Mouse (Mus musculus) olfactory bulb, adult 2 months (tissue): ENCODE measurements around the gene Sigirr. TPM values are rescaled to one million over a fixed set of nuclear protein-coding genes. Genes with fewer than 3 reads are reported as not detected.
A peak's percentile ranks its signal among the peaks of the same experiment; 100 is the strongest.

Source experiments
- H3K27ac ChIP-seq: fragments of 200-500 bp; 2 replicates; pipeline ENCODE4 v1.5.1; 2012; ENCODE audit warnings: low read depth, low read length; ENCODE audit not compliant: insufficient read depth
- H3K4me1 ChIP-seq: fragments of 200-500 bp; 2 replicates; pipeline ENCODE4 v1.6.1; 2012; ENCODE audit warnings: low read length; ENCODE audit not compliant: control insufficient read depth, insufficient read depth
- H3K4me3 ChIP-seq: fragments of 200-500 bp; 2 replicates; pipeline ENCODE4 v1.5.1; 2012; ENCODE audit warnings: mild to moderate bottlenecking, low read depth, low read length, moderate library complexity; ENCODE audit not compliant: insufficient read depth
- CTCF ChIP-seq: fragments of 200-500 bp; IDR thresholded peaks from 2 replicates; pipeline ENCODE4 v1.5.1; 2012; ENCODE audit warnings: low read depth, mild to moderate bottlenecking, low read length, moderate library complexity; ENCODE audit not compliant: insufficient read depth
- POLR2A ChIP-seq: fragments of 200-500 bp; IDR thresholded peaks from 2 replicates; pipeline ENCODE4 v1.6.1; 2012; ENCODE audit warnings: mild to moderate bottlenecking, low read depth, low read length, moderate library complexity; ENCODE audit not compliant: insufficient read depth
- WGBS: fragments of 180-500 bp; shearing (Covaris S2); methylation state at CpG from one replicate; pipeline ENCODE4 v1.1.7; 2018; 5-methylcytosine and 5-hydroxymethylcytosine counted together
- polyA plus RNA-seq: library from polyadenylated mRNA; stranded (reverse); fragments of >200 nt; gene quantifications from 2 replicates; pipeline ENCODE4 v1.2.4, GENCODE M21; 2012; ENCODE audit warnings: low replicate concordance; ENCODE audit not compliant: missing spikeins, insufficient read depth, insufficient read length

Sigirr gene
- polyA plus RNA-seq, 1 experiment: not detected

DNA sequence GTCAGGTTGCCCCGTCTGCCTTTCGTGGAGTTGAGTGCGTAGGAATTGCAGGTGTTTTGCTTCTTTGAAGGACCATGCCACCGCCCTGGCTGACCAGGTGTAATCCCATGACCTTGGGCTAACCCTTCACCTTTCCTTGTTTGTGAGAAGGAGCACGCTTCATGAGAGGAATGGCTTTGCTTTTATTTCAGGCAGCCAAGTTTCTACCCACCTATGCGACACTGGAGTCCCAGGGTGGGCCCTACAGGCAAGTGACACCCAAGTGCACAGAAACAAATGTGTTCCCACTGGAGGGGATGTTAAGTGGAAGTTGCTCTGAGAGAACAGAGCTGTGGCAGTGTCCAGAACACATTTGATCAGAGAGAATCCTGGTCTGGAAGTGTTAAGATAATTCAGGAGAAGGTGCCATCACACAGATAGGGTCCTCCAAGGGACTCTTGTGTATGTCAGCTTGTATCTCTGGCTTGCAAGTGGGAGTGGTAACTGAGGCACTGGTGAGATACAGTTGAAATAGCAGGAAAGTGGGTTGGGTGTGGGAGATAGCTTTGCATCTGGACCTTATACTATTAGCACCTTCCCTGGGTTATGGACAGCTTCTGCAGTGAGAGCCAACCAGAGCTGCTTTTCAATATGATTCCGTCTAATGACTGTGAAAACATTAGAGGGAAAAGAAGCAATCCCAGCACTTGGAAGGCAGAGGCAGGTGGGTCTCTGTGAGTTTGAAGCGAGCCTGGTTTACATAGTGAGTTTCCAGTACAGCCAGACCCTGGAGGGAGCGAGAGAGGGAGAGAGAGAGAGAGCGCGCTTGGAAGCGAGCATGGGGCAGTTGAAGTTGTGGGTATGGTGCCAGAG, 31.8 kb upstream of the Sigirr start:
- Histone ChIP-seq H3K27ac (no peak overlapping the region), H3K4me3 (peak overlapping the region; percentile 96), H3K4me1 (peaks cover 7% of the 10 kb centered on the region)
- WGBS: 56% methylated on average over 12 of the region's 12 CpGs
- no peak for TF ChIP-seq CTCF
- TF ChIP-seq POLR2A: no peak

DNA sequence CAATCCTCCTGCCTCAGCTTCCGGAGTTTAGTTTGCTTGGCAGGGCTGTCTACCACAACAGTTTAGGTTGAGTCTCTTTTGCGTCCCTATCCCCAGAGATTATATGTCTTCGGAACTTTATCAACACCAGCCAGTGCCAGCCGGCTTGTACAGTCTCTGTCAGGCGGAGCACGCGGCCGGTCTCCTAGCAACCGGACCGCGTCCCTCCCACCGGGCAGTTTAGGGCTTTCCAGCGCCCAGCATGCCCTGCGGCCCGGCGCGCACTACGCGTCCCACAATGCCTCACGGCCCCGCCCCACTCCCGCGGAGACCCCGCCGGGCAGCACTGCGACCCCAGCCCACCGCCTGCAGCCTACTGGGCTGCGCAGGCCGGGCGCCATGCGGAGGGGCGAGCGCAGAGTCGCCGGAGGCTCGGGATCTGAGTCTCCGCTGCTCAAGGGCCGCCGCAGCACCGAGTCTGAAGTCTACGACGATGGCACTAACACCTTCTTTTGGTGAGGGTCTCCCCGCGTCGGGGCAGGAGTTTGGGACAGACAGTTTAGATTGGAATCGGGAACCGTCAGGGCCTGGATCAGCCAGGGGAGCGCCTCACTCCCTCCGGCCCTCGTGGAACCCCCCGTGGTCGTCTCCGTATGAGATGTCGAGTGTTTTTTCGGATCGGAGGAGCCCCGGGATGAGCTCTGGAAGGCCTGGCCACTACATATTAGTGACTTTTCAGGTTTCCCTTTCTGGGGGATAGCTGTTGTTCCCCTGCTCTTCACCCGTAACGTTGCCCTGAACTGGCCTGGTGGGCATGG, 30.9 kb upstream of the Sigirr start:
- peaks cover 7% of the 10 kb centered on the region for H3K4me1 ChIP-seq
- no peak for TF ChIP-seq CTCF
- peak; percentile 60; the same call in 1 of the 2 replicates for TF ChIP-seq POLR2A
- WGBS: under 1% methylated on average over 59 of the region's 59 CpGs
- no peak overlapping the region; the same call in 1 of the 2 replicates for H3K27ac ChIP-seq
- H3K4me3 ChIP-seq: peak overlapping the region; percentile 96

DNA sequence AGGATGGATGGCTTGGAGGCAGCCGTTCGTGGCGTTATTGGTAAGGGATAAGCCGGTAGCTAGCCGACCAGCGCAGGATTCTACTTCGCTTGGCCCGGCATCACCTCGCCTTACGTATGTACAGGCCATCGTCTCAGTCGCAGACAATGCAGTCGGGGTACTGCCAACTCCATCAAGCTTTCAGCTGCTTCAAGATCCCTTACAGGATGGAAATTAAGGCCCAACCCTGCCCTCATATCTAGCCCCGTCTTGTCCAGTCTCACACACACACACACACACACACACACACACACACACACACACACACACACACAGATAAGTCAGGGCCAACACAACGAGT, 23.1 kb upstream of the Sigirr start:
- Histone ChIP-seq H3K27ac (peak overlapping the region; percentile 34), H3K4me3 (peak overlapping the region; percentile 64), H3K4me1 (peaks cover 7% of the 10 kb centered on the region; the same call in 1 of the 2 replicates)
- TF ChIP-seq CTCF (no peak), POLR2A (no peak; the same call in 1 of the 2 replicates)
- 1% methylated on average over 15 of the region's 15 CpGs for WGBS

DNA sequence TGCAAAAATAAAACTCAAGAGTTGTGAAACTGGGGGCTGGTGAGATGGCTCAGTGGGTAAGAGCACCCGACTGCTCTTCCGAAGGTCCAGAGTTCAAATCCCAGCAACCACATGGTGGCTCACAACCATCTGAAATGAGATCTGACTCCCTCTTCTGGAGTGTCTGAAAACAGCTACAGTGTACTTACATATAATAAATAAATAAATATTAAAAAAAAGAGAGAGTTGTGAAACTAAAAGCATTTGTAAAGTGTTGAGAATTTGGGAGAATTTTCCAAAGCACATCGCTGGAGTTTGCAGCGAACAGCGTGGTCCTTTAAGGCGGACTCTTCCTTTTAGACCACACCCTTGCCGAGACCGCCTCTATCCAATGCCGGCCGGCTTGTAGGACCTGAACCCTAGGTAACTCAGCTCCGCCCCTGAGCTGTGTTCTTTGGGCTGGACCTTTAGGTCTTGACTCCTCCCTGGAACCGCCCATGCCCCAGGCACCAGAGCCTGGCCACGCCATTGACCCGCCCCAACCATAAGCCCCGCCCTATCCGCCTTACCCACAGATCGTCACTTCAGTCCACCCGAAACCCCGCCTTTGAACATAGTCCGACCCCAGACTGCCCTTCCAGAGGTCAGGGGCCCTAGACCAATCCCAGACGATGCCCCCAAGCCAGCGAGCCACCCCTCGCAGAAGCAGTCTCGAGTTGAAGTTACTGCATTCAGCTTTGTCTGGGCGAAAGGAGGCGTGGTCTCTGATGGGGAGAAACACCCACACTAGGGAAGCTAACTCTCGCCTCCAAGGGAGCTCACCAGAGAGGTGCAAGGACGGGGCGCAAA, 22.5 kb upstream of the Sigirr start:
- TF ChIP-seq POLR2A (no peak), CTCF (no peak)
- Histone ChIP-seq H3K4me3 (peak overlapping the region; percentile 64), H3K27ac (peak overlapping the region; percentile 34), H3K4me1 (peaks cover 7% of the 10 kb centered on the region; the same call in 1 of the 2 replicates)
- WGBS: 3% methylated on average over 29 of the region's 29 CpGs

DNA sequence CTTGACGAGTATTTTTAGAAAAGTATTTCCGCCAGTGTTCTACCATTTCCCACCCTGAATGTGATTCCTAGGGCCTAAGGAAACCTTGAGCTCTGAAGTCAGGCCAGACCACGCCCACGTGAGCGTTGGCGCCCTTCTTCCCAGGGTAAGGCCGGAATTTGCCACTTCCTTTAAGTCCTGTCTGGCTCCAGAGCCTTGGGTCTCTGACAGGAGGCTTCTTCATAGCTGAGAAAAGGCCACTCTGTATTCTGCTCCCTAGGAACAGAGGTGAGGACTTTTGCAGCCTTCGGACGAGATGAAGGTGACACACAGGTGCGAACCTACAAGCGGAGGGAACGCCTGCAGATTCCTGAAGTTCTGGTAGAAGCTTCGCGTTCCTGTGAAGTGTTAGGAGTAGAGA, 21.9 kb upstream of the Sigirr start, which contains the start of gene Ptdss2:
Gene Ptdss2, plus strand, starts transcription at position 138 of the 400 bp plus-strand sequence.
- 54% methylated on average over 14 of the region's 14 CpGs for WGBS
- TF ChIP-seq CTCF (no peak), POLR2A (no peak)

DNA sequence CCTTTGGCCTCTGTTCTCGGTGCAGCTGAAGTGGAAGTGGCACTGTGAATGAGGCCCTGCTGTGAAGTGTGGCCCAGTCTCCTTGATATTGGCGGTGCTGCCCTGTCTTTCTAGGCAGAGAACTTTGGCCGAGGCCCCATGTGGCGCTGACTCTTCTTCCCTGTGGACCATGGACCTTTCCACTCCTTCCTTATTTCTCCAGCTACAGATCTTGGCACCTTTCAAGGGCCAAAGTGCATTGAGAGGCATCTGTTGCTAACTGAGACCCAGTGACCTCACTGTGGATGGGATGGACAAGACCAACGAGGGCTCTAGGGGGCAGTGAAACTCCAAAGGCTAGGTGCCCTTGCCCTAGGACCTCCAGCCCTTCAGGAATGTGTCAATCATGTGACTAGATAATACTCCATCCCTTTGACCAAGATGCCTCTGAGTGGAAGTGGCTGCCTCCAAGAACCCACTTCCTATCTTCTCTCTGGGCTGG, 20.7 kb upstream of the Sigirr start:
- TF ChIP-seq CTCF (no peak), POLR2A (no peak)
- 80% methylated on average over 5 of the region's 5 CpGs for WGBS
- Histone ChIP-seq H3K4me3 (no peak overlapping the region), H3K27ac (no peak overlapping the region), H3K4me1 (peaks cover 7% of the 10 kb centered on the region; the same call in 1 of the 2 replicates)

More for the DNA sequence above, 21.9 kb upstream of the Sigirr start, which contains the start of gene Ptdss2:
- H3K27ac ChIP-seq: peak within 1 kb of the TSS; percentile 34
- peaks cover 7% of the 10 kb centered on the region; the same call in 1 of the 2 replicates for H3K4me1 ChIP-seq
- H3K4me3 ChIP-seq: peak within 1 kb of the TSS; percentile 64

DNA sequence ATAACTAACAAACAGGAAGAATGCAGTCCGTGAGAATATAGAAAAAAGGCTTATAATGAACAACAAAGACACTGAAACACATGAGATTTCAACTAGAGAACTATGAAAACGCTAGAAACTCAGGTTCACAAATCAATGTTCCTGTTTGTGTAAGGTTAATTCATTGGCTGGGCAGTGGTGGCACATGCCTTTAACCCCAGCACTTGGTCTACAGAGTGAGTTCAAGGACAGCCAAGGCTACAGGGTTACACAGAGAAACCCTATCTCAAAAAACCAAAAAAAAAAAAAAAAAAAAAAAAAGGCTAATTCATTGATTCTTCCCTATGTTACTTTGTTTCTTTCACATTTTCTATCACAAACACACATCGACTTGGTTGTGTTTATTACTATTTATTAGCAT, 20.2 kb upstream of the Sigirr start:
- TF ChIP-seq POLR2A (no peak), CTCF (no peak)

DNA sequence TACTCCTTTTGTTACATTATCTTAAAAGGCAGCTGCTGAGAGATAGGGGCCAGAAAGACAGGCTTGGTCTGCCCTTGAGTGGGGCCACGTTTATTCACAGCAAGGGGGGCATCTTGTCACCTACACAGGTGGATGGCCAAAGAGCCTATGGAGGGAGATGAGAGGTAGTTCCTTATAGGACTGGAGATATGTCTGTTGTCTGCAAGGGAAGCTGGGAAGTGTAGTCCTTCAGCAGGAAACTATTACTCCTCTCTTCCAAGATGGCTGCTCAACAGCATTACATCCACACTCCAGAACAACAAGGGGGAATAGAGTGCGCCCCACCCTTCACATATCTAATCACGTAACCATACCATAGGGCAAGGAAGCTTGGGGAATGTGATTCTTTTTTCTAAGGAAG, 19.1 kb upstream of the Sigirr start:
- no peak for TF ChIP-seq POLR2A
- TF ChIP-seq CTCF: no peak
- H3K27ac ChIP-seq: no peak overlapping the region
- WGBS: 85% methylated on average over 3 of the region's 3 CpGs
- no peak overlapping the region for H3K4me3 ChIP-seq
- peaks cover 7% of the 10 kb centered on the region; the same call in 1 of the 2 replicates for H3K4me1 ChIP-seq

More for the DNA sequence above, 20.2 kb upstream of the Sigirr start:
- 86% methylated on average over 3 of the region's 3 CpGs for WGBS
- no peak overlapping the region for H3K27ac ChIP-seq
- no peak overlapping the region for H3K4me3 ChIP-seq
- H3K4me1 ChIP-seq: peaks cover 7% of the 10 kb centered on the region; the same call in 1 of the 2 replicates
